Mouse (Mus musculus): Measurements from ENCODE around the gene 1700102P08Rik. TPM values are rescaled to one million over a fixed set of nuclear protein-coding genes. Genes with fewer than 3 reads are reported as not detected.

The 1700102P08Rik gene
- 1.2 TPM in 1 of 2 replicates, not detected in the other for polyA plus RNA-seq (2012; rRNA removed)

DNA sequence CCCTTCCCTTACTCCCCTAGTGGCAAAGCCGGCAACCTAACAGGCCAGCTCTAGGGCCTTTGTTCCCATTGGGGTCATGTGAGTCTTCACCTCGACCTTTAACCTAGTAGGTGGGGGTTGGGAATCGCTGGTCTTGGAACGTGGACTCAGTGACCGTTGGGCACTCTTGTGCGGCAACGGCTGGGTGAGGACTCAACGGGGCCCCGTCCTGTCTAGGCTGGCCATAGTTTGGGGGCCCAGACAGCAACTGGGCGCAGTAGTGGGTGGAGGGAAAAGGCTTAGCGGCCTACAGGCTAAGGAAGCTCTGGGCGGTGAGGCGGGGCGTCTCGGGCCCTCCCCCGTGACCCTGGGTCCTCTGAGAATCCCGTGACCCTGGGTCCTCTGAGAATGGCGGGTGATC, at the start of gene 1700102P08Rik:
Gene 1700102P08Rik (plus strand): TSS at position 130 of the 400 bp plus-strand sequence.

DNA sequence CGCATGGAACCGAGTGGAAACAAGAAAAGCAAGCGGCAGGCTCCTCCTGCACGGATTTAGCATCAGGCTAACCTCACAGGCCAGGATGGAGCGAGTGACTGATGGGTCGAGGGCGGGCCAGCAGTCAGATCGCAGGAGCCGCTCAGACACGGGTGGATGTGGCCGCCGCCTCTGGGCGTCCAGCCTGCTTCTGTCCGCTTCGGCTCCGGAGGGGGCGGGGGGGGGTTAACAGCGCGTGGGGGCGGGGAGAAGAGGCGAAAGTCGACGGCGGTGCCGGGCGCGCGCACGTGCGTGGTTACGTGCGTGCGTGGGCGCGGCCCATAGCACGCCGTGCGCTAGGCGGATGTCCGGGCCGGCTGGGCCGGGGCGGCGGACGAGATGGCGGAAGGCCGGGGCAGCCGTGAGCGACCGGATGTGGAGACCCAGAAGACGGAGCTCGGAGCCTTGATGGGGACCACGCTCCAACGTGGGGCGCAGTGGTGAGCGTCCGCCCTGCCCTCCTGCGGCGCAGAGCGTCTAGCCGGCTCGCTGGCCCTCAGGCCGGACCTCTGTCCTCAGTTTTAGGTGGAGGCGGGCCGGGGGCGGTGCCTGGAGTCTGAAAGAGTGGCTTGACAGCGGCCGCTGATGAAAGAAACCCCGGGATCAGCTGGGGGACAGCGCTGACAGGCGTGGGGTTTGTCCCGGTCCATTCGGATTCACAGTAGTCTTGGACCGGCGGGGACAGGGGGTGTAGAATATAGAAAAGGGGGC, 44.9 kb upstream of the 1700102P08Rik start, which contains the start of gene Usp4:
Gene Usp4 (plus strand): TSS at position 314 of the 750 bp plus-strand sequence.

DNA sequence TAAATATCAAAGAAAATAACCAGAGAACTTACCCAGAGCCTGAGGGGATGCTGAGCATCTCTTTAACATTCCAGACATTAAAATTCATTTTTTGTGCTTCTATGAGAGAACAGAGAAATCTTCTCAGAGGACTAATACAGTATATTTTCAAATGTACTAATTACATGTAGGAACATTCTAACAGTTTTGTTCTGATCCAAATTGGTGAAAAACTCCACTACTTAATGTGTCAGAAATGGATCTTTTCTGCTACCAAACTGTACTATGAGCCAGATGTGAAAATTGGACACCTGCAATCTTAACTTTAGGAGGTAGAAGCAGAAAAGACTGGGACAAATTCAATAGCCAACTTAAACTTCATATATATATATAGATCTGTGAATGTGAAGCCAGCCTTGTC, 35.8 kb downstream of the 1700102P08Rik start, which contains the start of gene Ccdc36:
Gene Ccdc36 (minus strand): TSS at position 101 of the 400 bp plus-strand sequence.

DNA sequence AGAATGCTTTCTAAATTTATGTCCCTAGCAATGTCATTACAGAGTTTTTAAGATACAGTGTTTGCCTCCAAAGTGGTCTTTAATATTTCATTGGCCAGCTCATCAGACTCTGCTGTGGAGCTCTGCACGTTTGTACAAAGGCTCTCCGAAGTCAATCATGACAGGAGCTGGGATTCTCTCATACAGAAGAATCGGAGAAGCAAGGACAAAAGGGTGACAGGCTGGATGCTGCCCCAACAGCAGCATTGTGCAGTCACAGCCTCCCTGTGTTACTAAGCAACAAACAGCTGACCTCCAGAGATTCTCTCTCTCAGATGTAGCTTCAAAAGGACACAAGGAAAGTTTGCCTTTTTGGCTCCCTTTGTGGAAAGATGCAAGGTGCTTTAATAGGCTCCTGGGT, 43.6 kb downstream of the 1700102P08Rik start, which contains the start of gene BC048562:
Gene BC048562 (plus strand): TSS at position 301 of the 400 bp plus-strand sequence.

Other genes with a start within 250 kb of the 1700102P08Rik start
- gene Bsn, start 202.4 kb upstream of the 1700102P08Rik start, polyA plus RNA-seq (2012; rRNA removed): 3.3 and 3.5 TPM in 2 replicates
- gene Dag1, start 128.8 kb upstream of the 1700102P08Rik start, polyA plus RNA-seq (2012; rRNA removed): 69.1 and 74.7 TPM in 2 replicates
- gene Nicn1, start 102.4 kb upstream of the 1700102P08Rik start, polyA plus RNA-seq (2012; rRNA removed): 10.7 and 12.1 TPM in 2 replicates
- gene Amt, start 96.0 kb upstream of the 1700102P08Rik start, polyA plus RNA-seq (2012; rRNA removed): 8.7 and 10.3 TPM in 2 replicates
- gene Rhoa, start 86.7 kb upstream of the 1700102P08Rik start, polyA plus RNA-seq (2012; rRNA removed): 90.9 and 92.1 TPM in 2 replicates
- gene Tcta, start 86.6 kb upstream of the 1700102P08Rik start, polyA plus RNA-seq (2012; rRNA removed): 44.9 and 50.3 TPM in 2 replicates
- gene Gpx1, start 53.9 kb upstream of the 1700102P08Rik start, polyA plus RNA-seq (2012; rRNA removed): 1,237 and 1,448 TPM in 2 replicates
- gene Usp4, start 45.0 kb upstream of the 1700102P08Rik start, polyA plus RNA-seq (2012; rRNA removed): 57.9 and 63.9 TPM in 2 replicates
- gene Ccdc36, start 35.7 kb downstream of the 1700102P08Rik start, polyA plus RNA-seq (2012; rRNA removed): not detected in 2 replicates
- not detected in 2 replicates for gene BC048562, start 43.7 kb downstream of the 1700102P08Rik start, polyA plus RNA-seq (2012; rRNA removed)
- 25.7 and 26.6 TPM in 2 replicates for gene Ccdc71, start 67.7 kb downstream of the 1700102P08Rik start, polyA plus RNA-seq (2012; rRNA removed)
- gene Klhdc8b, start 68.8 kb downstream of the 1700102P08Rik start, polyA plus RNA-seq (2012; rRNA removed): 42.4 and 45.5 TPM in 2 replicates
- 70.8 and 77.4 TPM in 2 replicates for gene Lamb2, start 86.9 kb downstream of the 1700102P08Rik start, polyA plus RNA-seq (2012; rRNA removed)
- 128 and 131 TPM in 2 replicates for gene Usp19, start 97.8 kb downstream of the 1700102P08Rik start, polyA plus RNA-seq (2012; rRNA removed)
- gene Qars, start 114.9 kb downstream of the 1700102P08Rik start, polyA plus RNA-seq (2012; rRNA removed): 237 and 356 TPM in 2 replicates
- gene Qrich1, start 124.0 kb downstream of the 1700102P08Rik start, polyA plus RNA-seq (2012; rRNA removed): 80.5 and 83.8 TPM in 2 replicates
- 99.2 and 118 TPM in 2 replicates for gene Impdh2, start 167.5 kb downstream of the 1700102P08Rik start, polyA plus RNA-seq (2012; rRNA removed)
- 39.9 and 44.5 TPM in 2 replicates for gene Ndufaf3, start 174.6 kb downstream of the 1700102P08Rik start, polyA plus RNA-seq (2012; rRNA removed)
- 198 and 245 TPM in 2 replicates for gene Dalrd3, start 177.1 kb downstream of the 1700102P08Rik start, polyA plus RNA-seq (2012; rRNA removed)
- gene Wdr6, start 185.9 kb downstream of the 1700102P08Rik start, polyA plus RNA-seq (2012; rRNA removed): 26.5 and 30.8 TPM in 2 replicates
- gene P4htm, start 204.9 kb downstream of the 1700102P08Rik start, polyA plus RNA-seq (2012; rRNA removed): 8.7 and 8.9 TPM in 2 replicates

Data from colon, adult 2 months (tissue).